Mouse (Mus musculus) small intestine, adult 2 months (tissue): Measurements from ENCODE around the gene Traf3ip3.

Experiments
- CTCF ChIP-seq: fragments of 200-500 bp; IDR thresholded peaks from 2 replicates; pipeline ENCODE4 v1.5.1; 2012; ENCODE audit warnings: low read depth, mild to moderate bottlenecking, control low read depth, inconsistent platforms, low read length, moderate library complexity, mixed read lengths; ENCODE audit not compliant: insufficient replicate concordance, insufficient read length; ENCODE audit errors: extremely low read depth
- POLR2A ChIP-seq: fragments of 200-500 bp; IDR thresholded peaks from 2 replicates; pipeline ENCODE4 v1.6.1; 2012; ENCODE audit warnings: low read depth, mild to moderate bottlenecking, control low read depth, inconsistent platforms, low read length, moderate library complexity

DNA sequence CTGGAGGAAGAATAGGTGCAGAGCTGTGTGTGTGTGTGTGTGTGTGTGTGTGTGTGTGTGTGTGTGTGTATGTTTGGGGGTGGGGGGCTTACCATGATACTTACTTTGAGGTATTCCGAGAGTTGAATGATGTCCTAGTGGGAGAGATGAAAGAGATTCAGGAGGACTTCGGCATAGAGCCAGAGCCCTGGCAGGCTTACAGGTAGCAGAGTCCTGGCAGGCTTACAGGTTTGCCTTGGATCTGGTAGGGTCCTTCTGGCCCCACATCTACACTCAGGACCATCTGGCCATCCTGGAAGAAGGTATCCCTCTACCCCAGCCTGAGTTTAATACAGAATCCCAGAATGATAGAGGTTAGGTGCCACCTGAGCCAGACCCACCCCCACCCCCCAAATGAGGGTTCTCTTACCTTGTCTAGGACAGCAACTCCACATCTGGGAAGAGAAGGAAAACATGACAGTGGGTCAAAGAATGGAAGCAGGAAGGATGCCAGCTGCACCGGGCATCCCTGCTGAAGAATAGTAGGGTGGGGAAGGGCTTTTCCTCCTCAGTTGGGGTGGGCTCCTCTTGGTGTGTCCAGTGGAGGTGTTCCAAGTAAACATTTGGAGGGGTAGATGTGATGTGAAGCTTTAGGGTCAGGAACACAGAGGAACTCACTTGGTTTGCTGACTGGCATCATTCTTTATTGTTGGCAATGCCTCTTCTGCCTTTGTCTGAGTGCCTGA is 6.9 kb downstream of the Traf3ip3 start:
- TF ChIP-seq CTCF (no peak), POLR2A (no peak)
